Mouse (Mus musculus) hematopoietic stem cell, adult 5-6 weeks (primary cell): Measurements from ENCODE around the gene Vps26c. TPM values are rescaled to one million over a fixed set of nuclear protein-coding genes. Genes with fewer than 3 reads are reported as not detected.

Experiments
- ATAC-seq, 2 experiments: fragments of 125-278 bp in 1 of 2; replicated peaks in 1 of 2; 2 replicates each; pipeline ENCODE4 v1.8.0; 2016 to 2017; ENCODE audit warnings: inconsistent platforms in 2 of 2, mild to moderate bottlenecking in 2 of 2, moderate number of reproducible peaks in 2 of 2, low read depth in 1 of 2, moderate TSS enrichment in 1 of 2; ENCODE audit not compliant: low FRiP score in 2 of 2, poor library complexity in 2 of 2, severe bottlenecking in 2 of 2, insufficient read depth in 1 of 2, low TSS enrichment in 1 of 2
- total RNA-seq: library from RNA; stranded (forward); fragments of 172-1452, 232-1000 nt; gene quantifications from 2 replicates; pipeline ENCODE4 v1.2.3, GENCODE M21; 2017

Vps26c gene
- total RNA-seq, 1 experiment from 2014 or later = 21.4 TPM

- peak; percentile 55 to 57 for ATAC-seq
These were observed 29.6 kb upstream of the Vps26c start for GRCm38 (mm10) chr16:94556228-94556627.

GRCm38 (mm10) chr16:94555346-94555745 lies 28.7 kb upstream of the Vps26c start:
- ATAC-seq = no peak

DNA sequence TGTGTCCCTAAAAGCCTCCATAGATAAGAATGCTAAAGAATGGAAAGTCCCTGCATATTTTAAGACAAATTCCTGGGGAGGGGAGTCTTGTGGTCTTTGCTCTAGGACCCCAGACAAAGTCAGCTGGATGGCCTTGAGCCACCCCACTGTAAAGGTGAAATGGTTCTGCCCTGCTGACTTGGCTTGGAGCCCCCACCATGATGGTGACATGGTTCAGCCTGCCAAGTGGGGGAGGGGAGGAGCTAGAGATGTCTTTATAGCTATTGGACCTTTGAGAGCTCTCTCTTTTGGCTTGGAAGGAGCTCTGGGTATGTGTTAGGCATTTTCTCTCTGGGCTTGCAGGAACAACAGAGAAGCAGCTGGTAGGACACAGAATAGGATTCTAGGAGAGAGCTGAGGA lies 25.3 kb upstream of the Vps26c start:
- ATAC-seq = no peak

- ATAC-seq = no peak
These were observed 23.2 kb upstream of the Vps26c start for GRCm38 (mm10) chr16:94549813-94550212.

- ATAC-seq = no peak
These were observed 19.3 kb upstream of the Vps26c start for GRCm38 (mm10) chr16:94545781-94546562.

DNA sequence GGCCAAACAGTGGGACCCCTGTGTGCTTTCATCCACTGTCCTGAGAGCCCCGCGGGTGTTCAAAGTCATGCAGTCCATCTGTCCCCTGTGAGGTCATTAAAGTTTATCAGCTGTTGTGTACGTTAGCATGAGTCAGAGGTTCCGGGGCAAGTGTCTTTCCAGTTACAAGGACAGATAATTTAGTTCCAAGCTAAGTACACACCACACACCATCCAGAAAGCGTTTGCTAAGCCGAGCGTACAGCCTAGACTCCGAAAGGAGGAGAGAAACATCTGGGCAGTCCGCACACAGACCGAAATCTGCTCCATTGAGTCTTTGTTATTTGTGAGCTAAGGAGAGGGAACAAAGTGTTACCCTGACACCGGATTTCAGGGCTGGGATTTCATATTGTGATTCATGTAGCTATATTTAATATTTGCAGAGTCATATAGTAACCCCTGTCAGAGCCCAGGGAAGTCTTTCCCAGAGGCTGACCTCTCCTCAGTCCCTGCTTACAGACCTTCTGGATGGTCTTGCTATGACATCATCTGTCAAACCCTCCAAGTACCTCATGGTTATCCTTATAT lies 18.0 kb upstream of the Vps26c start:
- no peak for ATAC-seq

DNA sequence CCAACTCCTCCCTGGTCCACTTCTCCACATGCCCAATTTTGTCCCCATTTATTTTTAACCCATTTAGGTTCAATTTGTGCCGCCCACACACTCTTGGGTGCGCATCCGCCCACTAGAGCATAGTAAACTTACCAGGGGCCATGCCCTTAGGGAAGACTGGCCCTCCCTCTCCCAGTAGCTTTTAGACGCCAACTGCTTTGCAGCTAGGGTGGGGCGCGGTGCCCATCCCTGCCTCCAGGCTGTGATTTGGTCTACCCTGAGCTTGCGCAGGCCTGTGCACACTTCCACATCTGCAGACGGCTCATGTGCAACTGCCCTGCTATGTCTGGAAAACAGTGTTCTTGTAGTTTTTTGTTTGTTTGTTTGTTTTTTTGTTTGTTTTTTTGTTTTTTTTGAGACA lies 16.3 kb upstream of the Vps26c start:
- no peak for ATAC-seq

DNA sequence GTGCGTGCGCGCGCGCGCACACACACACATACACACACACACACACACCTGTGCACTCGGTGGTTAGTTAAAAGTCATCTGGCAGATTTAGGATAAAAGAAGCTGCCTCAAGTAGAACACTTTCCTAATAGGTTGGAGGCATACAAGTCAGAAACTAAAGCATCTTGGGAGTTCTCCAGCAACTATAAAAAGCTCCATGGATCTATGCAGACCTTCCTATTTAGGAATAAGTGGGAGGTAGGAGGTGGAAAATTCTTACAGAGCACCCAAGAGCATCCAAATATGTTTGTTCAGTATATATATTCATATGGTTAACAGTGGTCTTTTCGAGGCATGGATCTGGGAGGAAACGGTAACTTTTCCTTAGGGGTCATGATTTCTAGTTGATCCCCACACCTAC lies 13.5 kb upstream of the Vps26c start:
- ATAC-seq = no peak

DNA sequence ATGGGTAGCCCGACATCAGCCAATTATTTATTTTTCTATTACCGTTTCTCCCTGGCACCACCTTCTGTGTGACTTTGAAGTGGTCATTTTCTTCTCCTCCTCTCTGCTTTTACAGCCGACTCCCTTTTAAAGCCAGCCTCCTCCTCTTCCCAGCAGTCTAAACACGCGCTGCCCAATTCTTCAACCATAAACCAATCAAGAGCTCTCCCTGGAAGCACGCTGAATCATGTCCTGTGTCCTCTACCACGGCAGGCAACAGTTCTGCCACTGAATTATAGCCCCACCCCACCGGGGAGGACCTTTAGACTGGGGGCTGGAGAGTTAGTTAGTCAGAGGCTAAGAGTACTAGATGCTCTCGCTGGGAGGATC lies 10.5 kb upstream of the Vps26c start:
- ATAC-seq = peak; percentile 78 to 92

DNA sequence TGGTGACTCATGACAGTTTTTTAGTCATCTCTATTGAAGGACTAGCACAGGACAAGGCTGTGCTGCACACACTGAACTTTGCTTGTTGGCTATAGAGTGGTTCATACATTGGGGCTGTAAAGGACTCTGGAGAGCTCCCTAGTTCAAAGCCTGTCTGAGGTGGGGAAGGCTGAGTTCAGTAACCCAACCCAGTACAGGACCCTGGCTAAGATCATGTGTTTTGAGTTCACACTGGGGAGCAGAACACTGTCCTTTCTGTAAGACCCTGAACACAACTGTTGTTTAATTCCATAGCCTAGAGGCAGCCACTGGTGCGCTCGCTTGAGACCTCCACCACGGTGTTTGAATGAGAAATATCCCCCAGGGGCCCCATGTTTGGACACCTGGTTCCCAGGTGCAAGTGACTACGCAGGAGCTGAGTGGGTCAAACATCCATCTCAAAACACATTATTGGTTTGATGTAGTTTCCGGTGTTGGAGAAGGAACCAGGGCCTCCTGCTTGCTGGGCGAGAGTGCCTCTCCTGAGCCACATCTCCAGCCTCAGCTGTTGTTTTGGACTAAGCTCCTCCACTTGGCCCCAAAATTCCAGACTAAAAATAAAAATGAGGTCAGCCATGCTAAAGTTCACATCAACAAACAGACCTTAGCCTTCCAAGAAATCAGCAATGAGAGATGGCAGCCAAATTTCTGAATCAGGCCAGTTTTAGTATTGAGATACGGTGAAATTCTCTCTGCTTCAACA lies 10.0 kb upstream of the Vps26c start:
- no peak for ATAC-seq

GRCm38 (mm10) chr16:94535716-94536115 lies 9.1 kb upstream of the Vps26c start:
- ATAC-seq = no peak

GRCm38 (mm10) chr16:94533679-94534078 lies 7.0 kb upstream of the Vps26c start:
- no peak for ATAC-seq

DNA sequence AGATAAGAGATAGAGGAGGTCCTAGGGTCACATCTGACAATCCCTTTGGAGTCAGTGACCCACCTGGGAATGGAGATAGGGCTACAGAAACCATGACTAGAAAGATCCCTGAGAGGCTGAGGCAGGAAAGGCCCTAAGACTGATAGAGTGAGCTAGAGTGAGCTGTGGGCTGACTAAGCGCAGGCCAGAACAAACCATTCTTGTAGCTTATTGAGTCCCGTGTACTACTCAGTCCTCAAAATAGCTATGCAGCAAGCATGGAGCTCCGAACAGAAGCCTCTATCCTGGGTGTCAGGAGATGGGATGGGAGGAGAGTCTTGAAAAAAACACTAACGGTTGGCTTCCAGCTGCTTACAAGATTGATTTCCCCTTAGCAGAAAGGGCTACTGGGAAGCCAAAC lies 4.6 kb upstream of the Vps26c start:
- ATAC-seq = no peak

DNA sequence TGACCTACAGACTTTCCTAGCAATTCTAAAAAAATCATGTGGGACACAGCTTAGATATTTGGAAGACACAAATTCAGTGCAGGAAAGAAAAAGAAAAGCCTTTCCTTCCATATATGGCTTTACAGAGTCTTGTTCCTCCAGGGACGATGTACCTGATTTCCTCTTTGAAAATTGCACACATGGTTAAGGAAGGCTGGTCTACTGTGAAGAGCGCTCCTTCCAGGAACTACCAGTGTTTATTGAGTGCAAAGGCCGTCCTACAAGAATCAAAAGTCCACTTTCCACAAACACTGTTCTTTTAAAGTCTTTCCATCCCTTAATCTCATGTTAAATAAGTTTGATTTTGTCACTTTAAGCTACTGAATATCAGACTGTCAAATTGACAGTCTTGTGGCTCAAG lies 916 bp upstream of the Vps26c start:
- no peak for ATAC-seq

DNA sequence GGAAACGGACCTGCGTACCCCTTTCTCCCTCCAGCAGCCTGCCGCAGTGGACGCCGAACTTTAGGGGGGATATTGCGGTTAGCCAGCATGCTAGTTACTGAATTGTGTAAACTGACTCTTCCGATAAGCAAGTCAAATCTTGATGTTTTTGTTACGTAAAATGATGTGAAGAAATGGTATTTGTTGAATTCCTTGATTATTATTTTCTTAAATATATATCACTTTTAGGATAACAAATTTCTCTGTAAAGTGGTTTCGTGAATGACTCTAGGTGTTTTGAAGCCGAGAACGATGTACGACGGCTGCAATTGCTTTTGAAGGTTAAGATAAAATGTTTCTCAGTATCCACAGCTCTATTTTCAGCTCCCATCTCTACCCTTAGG lies 513 bp upstream of the Vps26c start:
- no peak for ATAC-seq

DNA sequence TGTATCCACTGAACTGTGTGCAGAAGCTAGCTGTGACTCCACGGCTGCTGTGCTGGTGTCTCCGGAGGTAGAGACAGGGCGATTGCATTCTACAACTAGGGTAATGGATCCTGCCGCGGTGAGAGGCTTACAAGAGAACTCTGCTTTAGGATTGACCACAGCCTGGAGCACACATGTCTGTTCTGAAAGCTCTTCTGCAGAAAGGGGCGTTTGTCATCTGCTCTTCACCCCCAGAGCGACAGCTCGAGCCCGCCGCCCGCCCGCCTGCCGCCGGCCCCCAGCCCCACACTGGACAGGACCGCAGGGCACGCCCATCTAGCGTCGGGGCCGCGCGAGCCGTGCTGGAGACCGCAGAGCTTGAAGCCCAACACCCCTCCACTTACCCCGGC lies 681 bp downstream of the Vps26c start:
- peak; percentile 14 to 34; a peak in 3 of 4 replicates for ATAC-seq

DNA sequence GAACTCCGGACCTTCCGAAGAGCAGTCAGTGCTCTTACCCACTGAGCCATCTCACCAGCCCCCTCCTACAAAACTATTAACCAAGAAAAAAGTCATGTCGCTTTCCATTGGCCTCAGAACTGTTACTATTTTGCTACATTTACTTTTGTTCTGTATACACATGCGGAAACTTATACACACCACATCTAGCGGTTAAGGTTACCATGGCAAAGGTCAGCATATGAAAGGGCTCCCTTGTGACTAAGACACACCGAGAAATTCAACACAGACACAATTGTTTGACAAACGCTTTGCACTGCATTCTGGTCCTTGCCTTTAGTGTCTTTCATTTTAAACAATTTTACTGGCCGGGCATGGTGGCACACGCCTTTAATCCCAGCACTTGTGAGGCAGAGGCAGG lies 1.9 kb downstream of the Vps26c start:
- ATAC-seq = no peak

- no peak for ATAC-seq
These were observed 2.8 kb downstream of the Vps26c start for GRCm38 (mm10) chr16:94523594-94524377.
